Mouse (Mus musculus): ENCODE results near the gene Auts2. TPM values are rescaled to one million over a fixed set of nuclear protein-coding genes. Genes with fewer than 3 reads are reported as not detected.
A peak's percentile ranks its signal among the peaks of the same experiment; 100 is the strongest.

Auts2 gene
- polyA plus RNA-seq, 1 experiment from 2014 or later, result 27.3 TPM

- no peak for TF ChIP-seq CTCF (IDR thresholded peaks at IDR 0.05; ENCODE audit: low read depth)
- no peak overlapping the region for H3K4me3 ChIP-seq (ENCODE audit: low read depth, low read length)
- 80% methylated on average over 3 of the region's 3 CpGs for WGBS
Measured at GRCm38 (mm10) chr5:131906313-131906712, 636.8 kb downstream of the Auts2 start.

GRCm38 (mm10) chr5:131904478-131904877 lies 638.7 kb downstream of the Auts2 start:
- H3K4me2 ChIP-seq, result no peak overlapping the region
- H3K4me3 ChIP-seq (ENCODE audit: low read depth, low read length), result no peak overlapping the region
- DNase-seq (no peak), ATAC-seq (ENCODE audit: insufficient read depth) (no peak)
- H3K27me3 ChIP-seq (ENCODE audit: insufficient read depth, low read length), result 0 out of 2 replicates have a peak, but pooled peaks cover 6% of the 10 kb centered on the region
- TF ChIP-seq CTCF (IDR thresholded peaks at IDR 0.05; ENCODE audit: low read depth), result no peak
- WGBS, result 57% methylated on average over 10 of the region's 10 CpGs
- no peaks in the 10 kb centered on the region for H3K36me3 ChIP-seq (ENCODE audit: insufficient read depth)
- H3K9ac ChIP-seq, result no peak overlapping the region
- H3K4me1 ChIP-seq (ENCODE audit: insufficient read depth), result no peaks in the 10 kb centered on the region
- no peak overlapping the region for H3K27ac ChIP-seq (ENCODE audit: low read depth)
- no peaks in the 10 kb centered on the region for H3K9me3 ChIP-seq (ENCODE audit: low read depth, low read length)

More at GRCm38 (mm10) chr5:131906313-131906712, 636.8 kb downstream of the Auts2 start:
- Histone ChIP-seq H3K9ac (no peak overlapping the region), H3K27me3 (ENCODE audit: insufficient read depth, low read length) (0 out of 2 replicates have a peak, but pooled peaks cover 3% of the 10 kb centered on the region), H3K9me3 (ENCODE audit: low read depth, low read length) (no peaks in the 10 kb centered on the region), H3K27ac (ENCODE audit: low read depth) (no peak overlapping the region), H3K4me2 (no peak overlapping the region), H3K4me1 (ENCODE audit: insufficient read depth) (no peaks in the 10 kb centered on the region), H3K36me3 (ENCODE audit: insufficient read depth) (no peaks in the 10 kb centered on the region)
- ATAC-seq (ENCODE audit: insufficient read depth), result no peak
- DNase-seq, result no peak

GRCm38 (mm10) chr5:131898048-131898638 lies 645.0 kb downstream of the Auts2 start:
- no peak for TF ChIP-seq CTCF (IDR thresholded peaks at IDR 0.05; ENCODE audit: low read depth)
- peak; percentile 90 for ATAC-seq (ENCODE audit: insufficient read depth)
- Histone ChIP-seq H3K27ac (ENCODE audit: low read depth) (no peak overlapping the region), H3K9me3 (ENCODE audit: low read depth, low read length) (no peaks in the 10 kb centered on the region), H3K27me3 (ENCODE audit: insufficient read depth, low read length) (0 out of 2 replicates have a peak, but pooled peaks cover 7% of the 10 kb centered on the region), H3K36me3 (ENCODE audit: insufficient read depth) (no peaks in the 10 kb centered on the region), H3K4me2 (no peak overlapping the region), H3K4me1 (ENCODE audit: insufficient read depth) (0 out of 2 replicates have a peak, but pooled peaks cover 4% of the 10 kb centered on the region), H3K4me3 (ENCODE audit: low read depth, low read length) (no peak overlapping the region), H3K9ac (no peak overlapping the region)
- WGBS, result 48% methylated on average over 4 of the region's 4 CpGs
- DNase-seq, result peak; percentile 75

GRCm38 (mm10) chr5:131886636-131887035 lies 656.5 kb downstream of the Auts2 start:
- DNase-seq (no peak), ATAC-seq (ENCODE audit: insufficient read depth) (no peak)
- Histone ChIP-seq H3K36me3 (ENCODE audit: insufficient read depth) (no peaks in the 10 kb centered on the region), H3K4me3 (ENCODE audit: low read depth, low read length) (no peak overlapping the region), H3K9ac (no peak overlapping the region), H3K4me1 (ENCODE audit: insufficient read depth) (no peaks in the 10 kb centered on the region), H3K27me3 (ENCODE audit: insufficient read depth, low read length) (0 out of 2 replicates have a peak, but pooled peaks cover 2% of the 10 kb centered on the region), H3K27ac (ENCODE audit: low read depth) (no peak overlapping the region), H3K9me3 (ENCODE audit: low read depth, low read length) (no peaks in the 10 kb centered on the region), H3K4me2 (no peak overlapping the region)
- no peak for TF ChIP-seq CTCF (IDR thresholded peaks at IDR 0.05; ENCODE audit: low read depth)
- 84% methylated on average over 3 of the region's 3 CpGs for WGBS

- no peaks in the 10 kb centered on the region for H3K4me1 ChIP-seq (ENCODE audit: insufficient read depth)
- H3K4me2 ChIP-seq, result no peak overlapping the region
- no peaks in the 10 kb centered on the region for H3K36me3 ChIP-seq (ENCODE audit: insufficient read depth)
- DNase-seq (no peak), ATAC-seq (ENCODE audit: insufficient read depth) (no peak)
- no peak for TF ChIP-seq CTCF (IDR thresholded peaks at IDR 0.05; ENCODE audit: low read depth)
- H3K9ac ChIP-seq, result no peak overlapping the region
- no peaks in the 10 kb centered on the region for H3K27me3 ChIP-seq (ENCODE audit: insufficient read depth, low read length)
- H3K27ac ChIP-seq (ENCODE audit: low read depth), result no peak overlapping the region
- no peak overlapping the region for H3K4me3 ChIP-seq (ENCODE audit: low read depth, low read length)
- H3K9me3 ChIP-seq (ENCODE audit: low read depth, low read length), result no peaks in the 10 kb centered on the region
Measured at GRCm38 (mm10) chr5:131876569-131876968, 666.6 kb downstream of the Auts2 start.

GRCm38 (mm10) chr5:131875976-131876375 lies 667.2 kb downstream of the Auts2 start:
- Histone ChIP-seq H3K9me3 (ENCODE audit: low read depth, low read length) (no peaks in the 10 kb centered on the region), H3K27ac (ENCODE audit: low read depth) (no peak overlapping the region), H3K4me1 (ENCODE audit: insufficient read depth) (no peaks in the 10 kb centered on the region), H3K9ac (no peak overlapping the region), H3K4me2 (no peak overlapping the region), H3K36me3 (ENCODE audit: insufficient read depth) (no peaks in the 10 kb centered on the region), H3K4me3 (ENCODE audit: low read depth, low read length) (no peak overlapping the region), H3K27me3 (ENCODE audit: insufficient read depth, low read length) (no peaks in the 10 kb centered on the region)
- 78% methylated on average over 4 of the region's 4 CpGs for WGBS
- DNase-seq, result no peak
- TF ChIP-seq CTCF (IDR thresholded peaks at IDR 0.05; ENCODE audit: low read depth), result no peak
- no peak for ATAC-seq (ENCODE audit: insufficient read depth)

- H3K9ac ChIP-seq, result no peak overlapping the region
- no peaks in the 10 kb centered on the region for H3K36me3 ChIP-seq (ENCODE audit: insufficient read depth)
- H3K27ac ChIP-seq (ENCODE audit: low read depth), result no peak overlapping the region
- DNase-seq (no peak), ATAC-seq (ENCODE audit: insufficient read depth) (no peak)
- no peak overlapping the region for H3K4me2 ChIP-seq
- H3K9me3 ChIP-seq (ENCODE audit: low read depth, low read length), result no peaks in the 10 kb centered on the region
- H3K27me3 ChIP-seq (ENCODE audit: insufficient read depth, low read length), result no peaks in the 10 kb centered on the region
- no peaks in the 10 kb centered on the region for H3K4me1 ChIP-seq (ENCODE audit: insufficient read depth)
- no peak overlapping the region for H3K4me3 ChIP-seq (ENCODE audit: low read depth, low read length)
- TF ChIP-seq CTCF (IDR thresholded peaks at IDR 0.05; ENCODE audit: low read depth), result no peak
- WGBS, result 78% methylated on average over 4 of the region's 4 CpGs
Measured at GRCm38 (mm10) chr5:131873116-131873515, 670.0 kb downstream of the Auts2 start.
